Mouse (Mus musculus): ENCODE measurements at regions not wholly inside any gene's neighbourhood (a gene's known extent, or its start where the extent isn't known, plus 50 kb on each side); places are given as distances from the start of the nearest gene placed in this dataset.

DNA sequence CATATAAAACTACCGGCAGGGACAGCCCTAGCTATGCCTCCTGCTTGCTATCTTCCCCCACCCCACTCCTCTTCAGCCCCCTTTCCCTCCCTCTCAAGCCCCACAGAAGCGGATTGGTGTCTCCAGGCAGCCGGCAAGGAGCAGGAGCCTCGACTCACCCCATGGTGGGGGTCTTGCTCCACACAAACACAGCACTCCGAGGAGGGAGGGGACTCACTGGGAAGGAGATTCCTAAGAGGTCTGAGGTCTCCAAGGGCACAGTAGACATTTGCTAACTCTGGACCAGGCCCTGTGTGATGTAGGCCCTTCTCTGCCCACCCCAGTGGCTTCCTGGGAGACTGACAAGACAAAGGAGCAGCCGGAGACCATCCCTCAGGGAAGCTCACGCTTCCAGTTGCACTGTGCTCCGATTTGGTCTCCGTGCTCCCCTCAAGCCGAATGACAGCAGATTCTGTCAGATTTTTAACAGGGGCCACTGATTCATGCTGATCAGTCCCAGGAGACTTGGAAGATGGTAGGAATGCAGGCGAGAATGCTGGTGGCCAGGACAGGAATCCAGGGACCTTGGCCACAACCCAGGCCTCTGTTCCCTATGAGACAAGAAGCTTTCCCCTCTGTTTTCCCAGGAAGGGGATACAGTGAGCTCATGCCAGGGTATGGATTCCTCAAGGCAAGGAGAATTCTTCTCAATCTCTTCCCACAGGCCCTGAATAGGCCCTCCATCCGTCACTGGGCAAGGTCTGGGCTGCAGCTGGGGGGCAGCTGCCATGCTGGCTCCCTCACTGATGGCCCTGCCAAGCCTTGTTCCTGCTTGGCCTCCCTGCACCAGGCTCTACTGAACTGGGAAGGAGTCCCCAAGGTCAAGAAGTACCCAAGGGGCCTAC lies 55.2 kb upstream of the Dlk1 start:
- TF ChIP-seq CTCF (IDR thresholded peaks at IDR 0.05): no peak
- H3K4me3 ChIP-seq: no peak overlapping the region
- no peak overlapping the region for H3K27ac ChIP-seq
- intact Hi-C loops (cut with DNase I): loop anchor here (10.0 kb wide), 1 partner anchor 443 kb away; no protein-coding TSS in a partner anchor
- DNase-seq (ENCODE audit: extremely low spot score in 1 of 2, low spot score in 2 of 2): no peak

DNA sequence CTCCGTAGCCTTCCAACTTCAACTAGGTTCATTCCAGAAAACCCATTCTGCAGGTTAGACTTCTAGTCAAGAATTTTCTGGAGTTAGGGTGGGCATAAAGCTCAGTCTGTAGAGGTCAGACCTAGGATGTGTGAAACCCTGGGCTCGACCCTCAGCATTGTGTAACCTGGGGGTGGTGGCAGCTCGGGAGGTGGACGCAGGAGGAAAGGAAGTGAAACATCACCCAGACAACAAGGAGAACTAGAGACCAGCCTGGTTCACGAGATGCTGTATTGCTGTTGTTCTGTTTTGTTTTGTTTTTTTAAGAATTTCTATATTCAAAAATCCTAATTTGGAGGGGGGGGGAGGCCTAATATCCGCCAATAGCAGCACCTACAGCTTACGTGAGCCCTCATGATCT lies 54.1 kb upstream of the Dlk1 start:
- Histone ChIP-seq H3K4me3 (no peak overlapping the region), H3K27ac (no peak overlapping the region)
- TF ChIP-seq CTCF (IDR thresholded peaks at IDR 0.05): no peak
- DNase-seq (ENCODE audit: extremely low spot score in 1 of 2, low spot score in 2 of 2): no peak
- intact Hi-C loops (cut with DNase I): loop anchor here (10.0 kb wide), 1 partner anchor 444 kb away; no protein-coding TSS in a partner anchor

DNA sequence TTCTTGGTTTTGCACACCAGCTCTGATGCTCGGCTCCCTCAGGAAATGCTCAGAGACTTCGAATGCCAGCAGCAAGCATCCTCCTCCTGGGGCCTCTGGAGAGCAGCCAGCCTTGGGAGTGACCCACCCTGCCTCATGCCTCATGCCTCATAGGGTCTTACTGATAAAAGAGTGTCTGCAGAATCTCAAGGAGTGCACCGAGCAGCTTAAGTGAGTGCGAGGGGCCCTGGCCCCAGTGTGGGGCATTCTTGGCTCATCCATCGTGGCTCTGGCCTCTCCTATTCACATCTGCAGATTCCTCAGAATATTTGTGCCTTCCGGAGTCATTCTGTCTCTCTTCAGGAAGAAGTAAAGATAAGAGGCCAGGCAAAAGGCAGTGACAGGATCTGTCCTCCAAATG lies 53.7 kb upstream of the Dlk1 start:
- H3K27ac ChIP-seq: no peak overlapping the region
- H3K4me3 ChIP-seq: no peak overlapping the region
- intact Hi-C loops (cut with DNase I): loop anchor here (10.0 kb wide), 1 partner anchor 444 kb away; no protein-coding TSS in a partner anchor
- no peak for TF ChIP-seq CTCF (IDR thresholded peaks at IDR 0.05)
- DNase-seq (ENCODE audit: extremely low spot score in 1 of 2, low spot score in 2 of 2): no peak

DNA sequence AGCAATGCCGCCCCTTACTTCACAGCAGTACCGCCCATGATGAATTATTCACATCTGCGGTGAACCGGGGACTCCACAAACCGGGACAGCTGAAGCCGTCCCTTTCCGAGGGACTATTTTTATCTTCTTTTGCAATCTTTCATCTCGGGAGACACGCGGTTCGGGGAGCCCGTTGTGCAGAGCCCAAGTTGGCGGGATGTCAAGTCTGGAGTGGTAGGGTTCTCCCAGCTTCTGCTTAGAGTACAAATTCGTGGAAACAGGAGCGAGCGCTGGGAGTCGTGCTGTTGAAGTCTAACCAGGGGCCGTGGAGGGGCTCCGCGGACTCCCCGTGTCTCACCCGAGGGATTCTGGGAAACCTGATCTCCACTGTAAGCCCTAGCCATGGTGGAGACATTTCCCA lies 53.0 kb upstream of the Dlk1 start:
- intact Hi-C loops (cut with DNase I): loop anchor here (10.0 kb wide), 1 partner anchor 445 kb away; no protein-coding TSS in a partner anchor
- peak; percentile 53 to 54 for DNase-seq (ENCODE audit: extremely low spot score in 1 of 2, low spot score in 2 of 2)
- peak overlapping the region; percentile 13; the same call in 1 of the 2 replicates for H3K4me3 ChIP-seq
- no peak overlapping the region for H3K27ac ChIP-seq
- TF ChIP-seq CTCF (IDR thresholded peaks at IDR 0.05): no peak

DNA sequence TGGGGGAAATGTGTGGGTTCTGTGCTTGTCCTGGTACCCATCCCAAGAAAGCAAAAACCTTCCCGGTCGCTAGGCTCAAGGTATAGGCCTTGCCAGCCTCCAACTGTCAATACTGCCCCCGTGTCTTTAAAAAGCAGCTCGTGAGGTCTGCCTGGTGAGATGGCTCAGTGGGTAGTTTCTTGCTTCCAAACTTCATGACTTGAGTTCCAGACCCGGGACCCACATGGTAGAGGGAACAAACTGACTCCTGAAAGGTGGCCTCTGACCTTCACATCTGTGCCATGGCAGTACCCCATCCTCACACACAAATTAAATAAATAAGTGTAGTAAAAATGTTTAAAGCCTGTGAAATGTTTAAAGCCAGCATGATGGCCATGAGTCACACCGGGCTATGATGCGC lies 52.6 kb upstream of the Dlk1 start:
- Histone ChIP-seq H3K27ac (no peak overlapping the region), H3K4me3 (no peak overlapping the region)
- no peak for DNase-seq (ENCODE audit: extremely low spot score in 1 of 2, low spot score in 2 of 2)
- no peak for TF ChIP-seq CTCF (IDR thresholded peaks at IDR 0.05)
- intact Hi-C loops (cut with DNase I): no loop called here

DNA sequence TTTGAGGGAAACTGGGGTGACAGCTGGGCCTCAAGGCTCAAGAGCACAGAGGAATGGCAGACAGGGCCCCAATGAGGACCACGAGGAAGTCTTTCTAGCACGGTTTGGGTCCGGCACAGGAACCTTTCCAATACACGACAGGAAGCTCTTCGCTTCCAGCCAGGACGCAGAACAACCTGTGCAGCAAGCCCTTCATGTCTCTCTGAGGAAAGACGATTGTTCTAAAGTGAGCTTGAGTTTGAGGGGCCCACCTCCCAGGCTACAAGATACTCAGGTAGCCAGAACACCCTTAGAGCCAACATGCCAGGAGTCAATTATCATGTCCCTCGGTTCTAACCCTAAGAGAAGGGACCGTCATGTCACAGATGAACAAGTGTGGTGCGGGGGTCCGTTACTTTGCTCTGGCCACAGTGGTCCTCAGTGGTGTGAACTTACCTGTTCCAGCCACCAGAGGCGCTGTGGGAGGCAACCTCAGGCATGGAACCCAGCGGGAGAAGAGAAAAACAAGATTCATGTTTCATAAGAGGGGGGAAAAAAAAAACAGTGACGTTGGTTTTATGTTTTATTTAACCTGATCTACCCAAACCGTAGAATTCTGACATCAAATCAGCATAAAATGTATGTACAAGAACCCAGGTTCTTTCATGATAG lies 51.6 kb upstream of the Dlk1 start:
- intact Hi-C loops (cut with DNase I): no loop called here
- Histone ChIP-seq H3K27ac (no peak overlapping the region), H3K4me3 (no peak overlapping the region)
- DNase-seq (ENCODE audit: extremely low spot score in 1 of 2, low spot score in 2 of 2): peak in 1 of 2 experiments; percentile 46
- peak; percentile 74 for TF ChIP-seq CTCF (IDR thresholded peaks at IDR 0.05)

DNA sequence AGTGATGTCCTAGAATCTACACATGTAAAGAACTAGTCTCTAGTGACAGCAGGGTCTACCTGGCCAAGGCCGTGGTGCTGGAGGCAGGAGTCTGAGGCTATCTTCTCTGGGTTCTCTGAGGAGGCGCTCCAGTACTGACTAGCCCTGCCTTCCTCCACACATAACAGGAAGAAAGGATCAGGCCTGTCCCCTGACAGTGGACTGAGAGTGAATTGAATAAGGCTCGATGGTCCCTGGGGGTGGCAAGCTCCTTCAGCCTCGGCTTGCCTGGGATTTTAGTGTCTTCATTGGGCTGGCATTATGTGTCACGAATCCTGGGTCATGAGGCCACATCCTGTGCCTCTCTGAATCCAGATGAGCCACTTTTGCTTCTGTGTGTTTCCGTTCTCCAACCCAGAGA lies 50.9 kb upstream of the Dlk1 start:
- no peak for DNase-seq (ENCODE audit: extremely low spot score in 1 of 2, low spot score in 2 of 2)
- no peak for TF ChIP-seq CTCF (IDR thresholded peaks at IDR 0.05)
- Histone ChIP-seq H3K27ac (no peak overlapping the region), H3K4me3 (no peak overlapping the region)
- intact Hi-C loops (cut with DNase I): no loop called here

DNA sequence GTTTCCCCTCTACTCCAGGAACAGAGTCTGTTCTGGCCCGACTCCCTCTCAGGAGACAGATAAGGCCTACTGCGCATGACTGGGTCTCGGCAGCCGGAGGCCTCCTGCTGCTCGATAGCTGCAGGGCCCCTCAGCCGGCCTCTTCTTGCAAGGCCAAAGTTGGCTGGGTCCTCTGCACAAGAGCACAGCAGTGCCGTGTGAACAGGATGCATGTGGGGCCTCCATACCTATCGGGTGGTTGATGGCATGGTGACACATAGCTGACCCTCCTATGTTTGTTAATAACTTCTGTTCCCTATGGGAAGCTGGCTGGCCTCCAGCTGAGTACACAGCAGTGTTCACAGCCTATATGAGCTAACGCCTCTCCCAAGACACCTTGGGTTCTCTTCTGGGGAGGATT lies 50.4 kb upstream of the Dlk1 start:
- TF ChIP-seq CTCF (IDR thresholded peaks at IDR 0.05): no peak
- DNase-seq (ENCODE audit: extremely low spot score in 1 of 2, low spot score in 2 of 2): no peak
- Histone ChIP-seq H3K27ac (no peak overlapping the region), H3K4me3 (no peak overlapping the region)
- intact Hi-C loops (cut with DNase I): no loop called here

Small RNAs in the stretch of these regions (microRNA-seq; reads per million reads assigned to microRNA genes)
- gene Gm22234: 0 reads per million in 2 experiments
- 0 reads per million in 2 experiments for gene Gm25297
